Mouse (Mus musculus) heart, postnatal 4 days (tissue): ENCODE data around the gene Raet1e. TPM values are rescaled to one million over a fixed set of nuclear protein-coding genes. Genes with fewer than 3 reads are reported as not detected.
"Not testable (repeated sequence)": the region's sequence is repeated elsewhere in the genome, so short reads cannot be mapped to it uniquely, and the experiment has no call there.

Experiments
- DNase-seq: peaks from one replicate; pipeline ENCODE4 v3.0.0; 2021
- total RNA-seq, 2 experiments: library from RNA; stranded (reverse); gene quantifications; 2 replicates each; pipeline ENCODE4 v1.2.3; 2021

Raet1e gene
- 1 to 10 TPM in 1 of 2 experiments, under 1 TPM in 1; 0.81 to 1.1 TPM for total RNA-seq

GRCm38 (mm10) chr10:22158310-22158999 lies at the start of gene Raet1e, which contains the start of gene H60b:
Raet1e (plus strand) TSS chr10:22158569.
H60b (plus strand) TSS chr10:22158586.
- peak; percentile 77 for DNase-seq

- peak; percentile 88 for DNase-seq
Observed at GRCm38 (mm10) chr10:22140665-22141280, 17.6 kb upstream of the Raet1e start.

- DNase-seq: peak; percentile 25
Observed at GRCm38 (mm10) chr10:22142194-22142593, 16.2 kb upstream of the Raet1e start.

GRCm38 (mm10) chr10:22142926-22143325 lies 15.4 kb upstream of the Raet1e start:
- DNase-seq: no peak

GRCm38 (mm10) chr10:22148441-22149072 lies 9.8 kb upstream of the Raet1e start:
- peak; percentile 76 for DNase-seq

GRCm38 (mm10) chr10:22149073-22149690 lies 9.2 kb upstream of the Raet1e start, which contains the start of gene E030030I06Rik:
E030030I06Rik (minus strand) TSS chr10:22149270.
- peak; percentile 32 for DNase-seq

GRCm38 (mm10) chr10:22149691-22150465 lies 8.5 kb upstream of the Raet1e start:
- peak; percentile 19 for DNase-seq

GRCm38 (mm10) chr10:22150593-22150992 lies 7.8 kb upstream of the Raet1e start:
- DNase-seq: no peak

GRCm38 (mm10) chr10:22151056-22151862 lies 7.1 kb upstream of the Raet1e start:
- DNase-seq: not testable (repeated sequence)

GRCm38 (mm10) chr10:22151863-22152640 lies 6.3 kb upstream of the Raet1e start:
- not testable (repeated sequence) for DNase-seq

GRCm38 (mm10) chr10:22153147-22153690 lies 5.2 kb upstream of the Raet1e start:
- DNase-seq: not testable (repeated sequence)

- peak; percentile 17 for DNase-seq
Observed at GRCm38 (mm10) chr10:22154127-22154526, 4.2 kb upstream of the Raet1e start.

GRCm38 (mm10) chr10:22154871-22155799 lies 3.2 kb upstream of the Raet1e start:
- DNase-seq: no peak

- DNase-seq: no peak
Observed at GRCm38 (mm10) chr10:22159131-22159561, 777 bp downstream of the Raet1e start.

GRCm38 (mm10) chr10:22159581-22160140 lies 1.3 kb downstream of the Raet1e start:
- DNase-seq: no peak

GRCm38 (mm10) chr10:22163279-22163678 lies 4.9 kb downstream of the Raet1e start:
- not testable (repeated sequence) for DNase-seq

GRCm38 (mm10) chr10:22163705-22164583 lies 5.6 kb downstream of the Raet1e start:
- peak; percentile 84 for DNase-seq
